Mouse (Mus musculus) skeletal muscle tissue, adult 2 months (tissue): Measurements from ENCODE around the gene Zfp790.
A peak's percentile ranks its signal among the peaks of the same experiment; 100 is the strongest.
"Not testable (repeated sequence)": the region's sequence is repeated elsewhere in the genome, so short reads cannot be mapped to it uniquely, and the experiment has no call there.

Source experiments
- DNase-seq: peaks from one replicate; pipeline ENCODE4 v3.0.0-alpha.2; 2012; ENCODE audit warnings: low read depth, low spot score

Gene Zfp790

DNA sequence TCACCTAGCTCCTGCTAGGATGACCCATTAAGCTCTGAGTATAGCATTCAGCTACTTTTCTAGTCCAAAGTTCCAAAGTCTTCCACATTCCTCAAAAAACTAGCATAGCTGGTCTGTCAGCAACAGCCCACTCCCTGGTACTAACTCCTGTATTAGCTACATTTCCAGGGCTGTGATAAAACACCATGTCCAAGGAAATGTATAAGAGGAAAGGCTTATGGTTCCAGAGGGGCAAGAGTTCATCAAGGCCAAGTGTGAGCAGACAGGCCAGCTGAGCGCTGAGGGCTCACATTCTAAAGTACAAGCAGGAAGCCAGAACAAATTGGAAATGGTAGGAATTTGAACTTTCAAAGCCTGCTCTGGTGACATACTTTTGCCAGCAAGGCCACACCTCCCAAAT is 26.2 kb downstream of the Zfp790 start:
- no peak for DNase-seq

GRCm38 (mm10) chr7:29844616-29845015 is 28.7 kb downstream of the Zfp790 start:
- no peak for DNase-seq

DNA sequence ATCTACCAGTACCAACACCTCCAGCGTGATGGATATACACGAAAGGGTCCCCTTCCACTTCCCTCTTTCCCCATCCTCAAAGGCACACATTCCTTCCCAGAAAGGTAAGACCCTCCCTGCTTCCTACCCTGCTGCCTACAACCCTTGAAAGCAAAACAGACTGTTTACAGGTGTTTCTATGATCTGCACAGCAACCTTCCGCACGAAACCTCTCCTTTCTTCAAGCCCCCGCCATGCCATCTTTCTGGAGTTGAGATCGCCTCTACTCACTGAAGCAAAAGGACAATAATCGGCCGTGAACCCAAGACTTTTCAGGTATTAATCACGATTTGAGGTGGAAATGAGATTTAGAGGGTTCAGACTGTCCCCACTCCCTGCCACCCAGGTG is 36.9 kb downstream of the Zfp790 start:
- DNase-seq = no peak

- peak; percentile 55 for DNase-seq
Observed at GRCm38 (mm10) chr7:29853219-29853842, 37.4 kb downstream of the Zfp790 start, which contains the start of gene Zfp940. Zfp940 (minus strand) TSS chr7:29853669.

DNA sequence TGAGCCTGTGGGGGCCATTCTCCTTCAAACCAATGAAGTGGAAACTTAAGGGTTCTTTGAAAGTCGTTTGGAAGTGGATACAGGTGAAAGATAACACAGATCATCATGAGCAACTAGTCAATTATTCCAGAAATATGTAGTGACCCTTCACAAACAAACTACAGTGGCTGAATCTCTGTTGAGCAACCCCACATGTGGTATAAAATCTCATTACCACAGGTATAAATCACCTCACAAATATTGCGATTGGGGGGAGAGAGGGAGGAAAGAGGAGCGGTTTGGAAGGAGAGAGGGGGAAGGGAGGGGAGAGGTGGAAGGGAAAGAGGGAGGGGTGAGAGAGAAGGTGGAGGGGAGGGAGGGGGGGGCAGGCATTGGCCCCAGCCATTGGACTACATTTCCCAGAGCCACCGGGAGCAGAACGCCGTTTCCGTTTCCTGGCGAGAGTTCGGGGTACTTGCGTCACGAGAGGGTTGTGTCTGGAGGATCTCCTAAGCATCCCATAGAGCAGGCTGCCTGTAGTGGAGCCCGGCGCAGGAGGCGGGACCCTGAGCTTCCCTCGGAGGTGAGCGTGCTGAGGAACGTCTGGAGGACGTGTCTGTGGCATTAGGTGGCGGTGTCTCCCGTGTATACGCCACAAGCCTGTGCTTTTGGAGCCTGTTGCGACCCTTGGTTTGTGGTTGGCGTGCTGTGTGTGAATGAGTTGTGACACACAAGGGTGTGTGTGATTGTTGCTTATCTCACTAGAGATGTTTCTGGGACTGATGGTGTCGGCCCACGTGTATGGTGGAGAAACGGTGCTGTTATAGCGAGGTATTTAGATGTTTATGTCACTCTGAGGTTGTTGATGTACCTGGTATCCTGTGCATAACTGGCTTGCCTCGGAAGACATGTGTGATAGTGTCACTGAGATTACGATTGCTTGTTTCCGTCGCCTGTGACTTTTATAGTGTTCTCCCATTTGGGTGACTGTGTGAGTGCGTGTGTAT is 43.9 kb downstream of the Zfp790 start, which contains the start of gene Zfp420:
Zfp420 (plus strand) TSS at position 448 of the 986 bp plus-strand sequence.
- peak; percentile 78 for DNase-seq

DNA sequence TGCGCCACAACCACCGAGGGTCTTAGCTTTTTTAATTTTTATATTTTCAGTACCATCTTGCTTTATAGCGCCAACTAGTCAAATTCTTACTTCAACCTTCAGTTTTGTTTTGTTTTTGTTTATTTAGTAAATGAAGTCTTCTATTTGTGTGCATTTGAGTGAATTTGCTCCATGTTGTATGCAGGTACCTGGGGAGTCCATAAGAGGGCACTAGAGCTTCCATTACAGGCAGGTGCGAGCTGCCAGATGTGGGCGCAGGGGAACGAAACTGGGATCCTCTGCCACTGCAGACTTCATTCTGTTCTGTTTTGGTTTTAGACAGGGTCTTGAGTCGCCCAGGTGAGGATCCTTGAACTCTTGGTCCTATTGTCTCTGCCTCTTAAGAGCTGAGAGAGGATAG is 45.7 kb downstream of the Zfp790 start:
- DNase-seq = no peak

GRCm38 (mm10) chr7:29874256-29874655 is 58.3 kb downstream of the Zfp790 start:
- DNase-seq = no peak

- DNase-seq = not testable (repeated sequence)
Observed at GRCm38 (mm10) chr7:29877561-29877960, 61.6 kb downstream of the Zfp790 start.

DNA sequence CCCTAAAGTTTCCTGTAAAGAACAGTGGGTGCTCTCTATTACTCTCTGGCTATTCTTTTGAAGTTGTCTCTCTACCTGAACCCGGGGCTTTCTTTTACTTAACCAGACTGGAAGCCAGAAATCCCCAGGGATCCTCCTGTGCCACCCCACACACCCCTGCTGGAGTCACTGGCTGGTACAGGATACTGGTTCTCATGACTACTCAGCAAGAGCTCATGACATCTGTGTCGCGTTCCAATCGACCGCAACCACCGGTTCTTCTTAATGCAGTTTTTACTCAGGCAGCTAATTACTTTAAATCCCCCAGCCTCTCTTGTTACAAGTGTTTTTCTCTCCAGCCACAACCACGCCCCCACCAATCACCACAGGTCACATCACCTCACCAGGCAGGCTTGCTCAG is 64.1 kb downstream of the Zfp790 start:
- DNase-seq = no peak
